Mouse (Mus musculus) embryonic facial prominence, embryonic 10.5 days (tissue): ENCODE data around the gene Rfc4. TPM values are rescaled to one million over a fixed set of nuclear protein-coding genes. Genes with fewer than 3 reads are reported as not detected.
"Not testable (repeated sequence)": the region's sequence is repeated elsewhere in the genome, so short reads cannot be mapped to it uniquely, and the experiment has no call there.

Source experiments
- DNase-seq: peaks from one replicate; pipeline ENCODE4 v3.0.0-alpha.2; 2017; ENCODE audit warnings: low spot score
- H3K27ac ChIP-seq: fragments of 300-500 bp; sonication (generic); replicated peaks from 2 replicates; pipeline ENCODE4 v1.5.1; 2016; ENCODE audit warnings: mild to moderate bottlenecking
- H3K27me3 ChIP-seq: fragments of 300-500 bp; sonication (generic); replicated peaks from 2 replicates; pipeline ENCODE4 v1.6.1; 2016; ENCODE audit warnings: low read depth, mild to moderate bottlenecking; ENCODE audit not compliant: poor library complexity, severe bottlenecking
- H3K36me3 ChIP-seq: fragments of 300-500 bp; sonication (generic); replicated peaks from 2 replicates; pipeline ENCODE4 v1.6.1; 2016; ENCODE audit warnings: mild to moderate bottlenecking, moderate library complexity
- H3K4me1 ChIP-seq: fragments of 300-500 bp; sonication (generic); 2 replicates; pipeline ENCODE4 v1.6.1; 2016
- H3K4me3 ChIP-seq: fragments of 300-500 bp; sonication (generic); 2 replicates; pipeline ENCODE4 v1.5.1; 2016; ENCODE audit warnings: mild to moderate bottlenecking, moderate library complexity
- H3K9me3 ChIP-seq: fragments of 300-500 bp; sonication (generic); 2 replicates; pipeline ENCODE4 v1.6.1; 2016; ENCODE audit warnings: mild to moderate bottlenecking
- WGBS: fragments of 180-500 bp; shearing (Covaris S2); methylation state at CpG from one replicate; pipeline ENCODE4 v1.1.7; 2016; 5-methylcytosine and 5-hydroxymethylcytosine counted together
- microRNA-seq: library from miRNA; unstranded; fragments of <30 nt; microRNA quantifications from one replicate; pipeline ENCODE4, GENCODE M21; 2017
- polyA plus RNA-seq: library from polyadenylated mRNA; unstranded; fragments of >200 nt; fragmentation: Nextera tagmentation; extraction: Ambion mirVana; gene quantifications from 2 replicates; pipeline ENCODE4 v1.2.1, GENCODE M21; 2016

The Rfc4 gene
- polyA plus RNA-seq, 1 experiment from 2014 or later, result 208 TPM

DNA sequence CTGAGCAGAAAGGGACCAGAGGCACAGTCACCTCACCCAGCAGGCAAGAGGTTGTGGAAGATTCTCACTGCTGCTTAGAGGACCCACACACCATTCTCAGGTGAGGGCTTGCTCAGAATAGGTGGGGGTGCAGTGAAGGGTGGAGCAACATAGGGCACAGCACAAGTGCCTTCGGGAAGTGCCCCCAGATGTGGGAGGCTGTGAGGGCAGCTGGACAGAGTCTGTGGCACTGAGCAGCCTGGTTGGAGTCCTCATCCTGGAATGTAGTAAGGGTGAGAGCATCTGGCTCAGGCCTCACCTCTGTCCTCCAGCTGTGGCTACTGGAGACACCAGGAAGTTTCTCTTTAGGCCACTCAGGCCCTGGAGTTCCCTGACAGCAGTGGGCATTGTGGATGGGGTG is 30.7 kb downstream of the Rfc4 start:
- not testable (repeated sequence) for H3K9me3 ChIP-seq
- 85% methylated on average over 1 of the region's 1 CpGs for WGBS
- H3K27me3 ChIP-seq, result peaks cover 20% of the 10 kb centered on the region

GRCm38 (mm10) chr16:23095581-23095980 is 32.0 kb downstream of the Rfc4 start:
- H3K4me3 ChIP-seq, H3K9me3 ChIP-seq, H3K27ac ChIP-seq, H3K36me3 ChIP-seq, DNase-seq: not testable (repeated sequence)
- Histone ChIP-seq H3K4me1 (peaks cover 12% of the 10 kb centered on the region), H3K27me3 (peaks cover 16% of the 10 kb centered on the region)
- WGBS, result 91% methylated on average over 5 of the region's 5 CpGs

More for the DNA sequence above, 30.7 kb downstream of the Rfc4 start:
- not testable (repeated sequence) for H3K27ac ChIP-seq, DNase-seq, H3K36me3 ChIP-seq, H3K4me3 ChIP-seq
- H3K4me1 ChIP-seq, result peaks cover 16% of the 10 kb centered on the region

GRCm38 (mm10) chr16:23094136-23094535 is 33.4 kb downstream of the Rfc4 start:
- H3K4me1 ChIP-seq, result no peaks in the 10 kb centered on the region
- no peaks in the 10 kb centered on the region for H3K36me3 ChIP-seq

GRCm38 (mm10) chr16:23093321-23093953 is 34.1 kb downstream of the Rfc4 start:
- DNase-seq, result no peak
- WGBS, result 85% methylated on average over 13 of the region's 13 CpGs
- Histone ChIP-seq H3K4me3 (no peak overlapping the region), H3K36me3 (no peaks in the 10 kb centered on the region), H3K27ac (no peak overlapping the region), H3K9me3 (no peaks in the 10 kb centered on the region), H3K27me3 (no peaks in the 10 kb centered on the region), H3K4me1 (no peaks in the 10 kb centered on the region)

More at GRCm38 (mm10) chr16:23094136-23094535, 33.4 kb downstream of the Rfc4 start:
- no peak overlapping the region for H3K27ac ChIP-seq
- H3K27me3 ChIP-seq, result peaks cover 2% of the 10 kb centered on the region
- no peaks in the 10 kb centered on the region for H3K9me3 ChIP-seq
- no peak overlapping the region for H3K4me3 ChIP-seq
- WGBS, result 91% methylated on average over 6 of the region's 6 CpGs
- DNase-seq, result no peak

DNA sequence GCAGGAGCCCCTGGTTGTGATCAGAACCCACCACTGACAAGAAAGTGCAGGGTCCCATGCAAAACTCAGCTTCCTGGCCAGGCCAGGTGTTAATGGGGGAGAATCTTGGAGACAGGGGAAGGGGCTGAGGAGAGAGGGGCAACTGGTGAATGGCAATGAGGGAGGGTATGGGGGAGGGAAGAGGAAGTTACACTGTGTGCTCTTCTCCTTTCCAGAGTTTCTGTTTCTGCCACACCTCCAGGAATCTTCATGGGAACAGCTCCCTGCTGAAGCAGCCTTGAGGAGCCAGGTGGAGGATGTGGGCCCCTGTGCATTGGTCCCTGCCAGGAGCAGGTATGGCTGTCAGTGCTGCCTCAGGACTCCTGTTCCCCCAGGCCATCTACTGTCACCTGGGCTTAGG is 36.2 kb downstream of the Rfc4 start:
- not testable (repeated sequence) for H3K4me1 ChIP-seq, H3K4me3 ChIP-seq, H3K36me3 ChIP-seq, H3K27me3 ChIP-seq, H3K27ac ChIP-seq, DNase-seq, H3K9me3 ChIP-seq

DNA sequence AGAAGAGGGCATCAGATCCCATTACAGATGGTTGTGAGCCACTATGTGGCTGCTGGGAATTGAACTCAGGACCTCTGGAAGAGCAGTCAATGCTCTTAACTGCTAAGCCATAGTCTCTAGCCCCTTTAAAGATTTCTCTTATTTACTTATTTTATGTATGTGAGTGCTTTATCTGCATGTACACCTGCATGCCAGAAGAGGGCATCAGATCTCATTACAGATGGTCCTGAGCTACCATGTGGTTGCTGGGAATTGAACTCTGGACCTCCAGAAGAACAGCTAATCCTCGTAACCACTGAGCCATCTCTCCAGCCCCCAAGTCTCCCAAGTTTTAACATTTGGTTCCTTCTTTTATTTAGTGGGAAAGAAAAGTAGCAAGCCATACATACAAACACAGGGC is 39.0 kb downstream of the Rfc4 start:
- not testable (repeated sequence) for H3K27me3 ChIP-seq, H3K27ac ChIP-seq, H3K36me3 ChIP-seq, H3K4me1 ChIP-seq, H3K4me3 ChIP-seq, DNase-seq, H3K9me3 ChIP-seq
- 81% methylated on average over 1 of the region's 1 CpGs for WGBS

- H3K27ac ChIP-seq, DNase-seq, H3K4me3 ChIP-seq, H3K36me3 ChIP-seq, H3K4me1 ChIP-seq, H3K9me3 ChIP-seq, H3K27me3 ChIP-seq: not testable (repeated sequence)
- WGBS, result 56% methylated on average over 4 of the region's 4 CpGs
Observed at GRCm38 (mm10) chr16:23087712-23088111, 39.8 kb downstream of the Rfc4 start.

GRCm38 (mm10) chr16:23087159-23087558 is 40.4 kb downstream of the Rfc4 start:
- H3K4me1 ChIP-seq, H3K36me3 ChIP-seq, H3K9me3 ChIP-seq, H3K27ac ChIP-seq, H3K4me3 ChIP-seq, DNase-seq, H3K27me3 ChIP-seq: not testable (repeated sequence)
- 83% methylated on average over 8 of the region's 8 CpGs for WGBS

DNA sequence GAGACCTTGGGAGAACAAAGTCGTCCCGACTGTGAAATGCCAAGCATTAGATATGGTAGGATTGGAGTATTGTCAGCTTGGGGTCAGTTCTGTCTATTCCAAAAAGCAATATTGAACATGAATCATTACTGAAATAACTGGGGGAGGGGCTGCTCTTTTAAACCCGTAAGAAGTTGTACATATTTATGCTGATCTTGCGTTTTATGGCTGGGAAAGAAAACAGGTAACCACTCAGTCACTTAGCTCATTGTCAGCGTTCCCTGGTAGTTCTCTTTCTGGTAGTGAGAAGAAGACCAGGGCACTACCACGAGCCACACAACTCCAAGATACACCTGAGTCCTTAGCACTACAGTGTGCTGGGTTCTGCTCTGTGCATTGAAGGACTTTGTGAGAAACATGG is 50.0 kb downstream of the Rfc4 start:
- not testable (repeated sequence) for H3K4me1 ChIP-seq, H3K9me3 ChIP-seq, DNase-seq, H3K27me3 ChIP-seq, H3K4me3 ChIP-seq, H3K36me3 ChIP-seq, H3K27ac ChIP-seq
- WGBS, result 89% methylated on average over 6 of the region's 6 CpGs

Small RNAs within 50 kb of the gene (microRNA-seq; reads per million reads assigned to microRNA genes)
- gene Gm49346, result not detected

Other genes with a start within 250 kb of the Rfc4 start
- not detected in 2 replicates for gene Ahsg, start 236.5 kb downstream of the Rfc4 start, polyA plus RNA-seq
- gene Fetub, start 209.4 kb downstream of the Rfc4 start, polyA plus RNA-seq, result not detected in 2 replicates
- gene Hrg, start 176.7 kb downstream of the Rfc4 start, polyA plus RNA-seq, result 0.16 TPM in 1 of 2 replicates, not detected in the other
- not detected in 2 replicates for gene Kng2, start 98.3 kb downstream of the Rfc4 start, polyA plus RNA-seq
- gene Kng1, start 69.9 kb downstream of the Rfc4 start, polyA plus RNA-seq, result not detected in 2 replicates
- 170 and 177 TPM in 2 replicates for gene Eif4a2, start 20.3 kb downstream of the Rfc4 start, polyA plus RNA-seq
- not detected in 2 replicates for gene Adipoq, start 18.8 kb upstream of the Rfc4 start, polyA plus RNA-seq
- 27.3 and 28.9 TPM in 2 replicates for gene St6gal1, start 97.0 kb upstream of the Rfc4 start, polyA plus RNA-seq